Mouse (Mus musculus): ENCODE measurements around the gene Higd2a.

- TF ChIP-seq CTCF (IDR thresholded peaks at IDR 0.05; ENCODE audit: control insufficient read depth, insufficient read depth, low read length) (no peak), POLR2A (IDR thresholded peaks at IDR 0.05; ENCODE audit: borderline replicate concordance, control insufficient read depth, low read depth, low read length) (no peak)
Observed at GRCm38 (mm10) chr13:54585831-54586230, 4.2 kb upstream of the Higd2a start.
